Mouse (Mus musculus): Measurements from ENCODE around the gene Snx32. TPM values are rescaled to one million over a fixed set of nuclear protein-coding genes. Genes with fewer than 3 reads are reported as not detected.

Snx32 gene
- total and polyA plus RNA-seq, 2 experiments from 2014 or later: 68.1 to 77.7 TPM

- no peaks in the 10 kb centered on the region for H3K9me3 ChIP-seq (ENCODE audit: low read length)
- ATAC-seq: peak; percentile 93
- no peaks in the 10 kb centered on the region for H3K27me3 ChIP-seq (ENCODE audit: insufficient read depth, low read length)
- peaks cover 9% of the 10 kb centered on the region for H3K4me1 ChIP-seq (ENCODE audit: insufficient read depth)
- H3K4me3 ChIP-seq (ENCODE audit: low read depth, low read length): peak overlapping the region; percentile 2; the same call in 1 of the 2 replicates
- peak overlapping the region; percentile 51; the same call in 1 of the 2 replicates for H3K27ac ChIP-seq (ENCODE audit: low read depth, low read length)
- DNase-seq: peak; percentile 85
- no peak overlapping the region for H3K9ac ChIP-seq
- TF ChIP-seq CTCF (IDR thresholded peaks at IDR 0.05; ENCODE audit: low read depth): peak; percentile 95
- no peaks in the 10 kb centered on the region for H3K36me3 ChIP-seq (ENCODE audit: insufficient read depth)
- H3K4me2 ChIP-seq (ENCODE audit: low read depth): peak overlapping the region; percentile 33
- 10% methylated on average over 20 of the region's 20 CpGs for WGBS
Observed at GRCm38 (mm10) chr19:5529325-5530137, 19.2 kb upstream of the Snx32 start.

GRCm38 (mm10) chr19:5525204-5525603 is 14.9 kb upstream of the Snx32 start:
- Histone ChIP-seq H3K4me1 (ENCODE audit: insufficient read depth) (peaks cover 7% of the 10 kb centered on the region), H3K4me2 (ENCODE audit: low read depth) (no peak overlapping the region), H3K27me3 (ENCODE audit: insufficient read depth, low read length) (no peaks in the 10 kb centered on the region), H3K36me3 (ENCODE audit: insufficient read depth) (no peaks in the 10 kb centered on the region), H3K4me3 (ENCODE audit: low read depth, low read length) (no peak overlapping the region), H3K9ac (no peak overlapping the region), H3K9me3 (ENCODE audit: low read length) (no peaks in the 10 kb centered on the region), H3K27ac (ENCODE audit: low read depth, low read length) (no peak overlapping the region)
- WGBS: 76% methylated on average over 5 of the region's 5 CpGs
- no peak for TF ChIP-seq CTCF (IDR thresholded peaks at IDR 0.05; ENCODE audit: low read depth)
- no peak for DNase-seq
- no peak for ATAC-seq

GRCm38 (mm10) chr19:5518721-5519120 is 8.4 kb upstream of the Snx32 start:
- TF ChIP-seq CTCF (IDR thresholded peaks at IDR 0.05; ENCODE audit: low read depth): no peak
- Histone ChIP-seq H3K36me3 (ENCODE audit: insufficient read depth) (no peaks in the 10 kb centered on the region), H3K4me3 (ENCODE audit: low read depth, low read length) (no peak overlapping the region), H3K4me1 (ENCODE audit: insufficient read depth) (no peaks in the 10 kb centered on the region), H3K27ac (ENCODE audit: low read depth, low read length) (no peak overlapping the region), H3K4me2 (ENCODE audit: low read depth) (no peak overlapping the region), H3K27me3 (ENCODE audit: insufficient read depth, low read length) (no peaks in the 10 kb centered on the region), H3K9ac (no peak overlapping the region), H3K9me3 (ENCODE audit: low read length) (no peaks in the 10 kb centered on the region)
- 87% methylated on average over 3 of the region's 3 CpGs for WGBS
- no peak for ATAC-seq
- no peak for DNase-seq

GRCm38 (mm10) chr19:5516906-5517505 is 6.7 kb upstream of the Snx32 start:
- no peak overlapping the region for H3K9ac ChIP-seq
- no peak overlapping the region for H3K4me2 ChIP-seq (ENCODE audit: low read depth)
- WGBS: 77% methylated on average over 8 of the region's 8 CpGs
- no peaks in the 10 kb centered on the region for H3K27me3 ChIP-seq (ENCODE audit: insufficient read depth, low read length)
- no peaks in the 10 kb centered on the region for H3K36me3 ChIP-seq (ENCODE audit: insufficient read depth)
- DNase-seq (no peak), ATAC-seq (no peak)
- no peaks in the 10 kb centered on the region for H3K4me1 ChIP-seq (ENCODE audit: insufficient read depth)
- no peak overlapping the region for H3K27ac ChIP-seq (ENCODE audit: low read depth, low read length)
- H3K9me3 ChIP-seq (ENCODE audit: low read length): no peaks in the 10 kb centered on the region
- TF ChIP-seq CTCF (IDR thresholded peaks at IDR 0.05; ENCODE audit: low read depth): no peak
- H3K4me3 ChIP-seq (ENCODE audit: low read depth, low read length): no peak overlapping the region

GRCm38 (mm10) chr19:5515840-5516777 is 5.8 kb upstream of the Snx32 start:
- H3K27ac ChIP-seq (ENCODE audit: low read depth, low read length): no peak overlapping the region
- H3K9ac ChIP-seq: no peak overlapping the region
- H3K4me3 ChIP-seq (ENCODE audit: low read depth, low read length): no peak overlapping the region
- ATAC-seq (no peak), DNase-seq (no peak)
- 0 out of 2 replicates have a peak, but pooled peaks have one; percentile 10 for TF ChIP-seq CTCF (IDR thresholded peaks at IDR 0.05; ENCODE audit: low read depth)
- no peaks in the 10 kb centered on the region for H3K9me3 ChIP-seq (ENCODE audit: low read length)
- no peaks in the 10 kb centered on the region for H3K36me3 ChIP-seq (ENCODE audit: insufficient read depth)
- no peaks in the 10 kb centered on the region for H3K27me3 ChIP-seq (ENCODE audit: insufficient read depth, low read length)
- 75% methylated on average over 7 of the region's 7 CpGs for WGBS
- H3K4me1 ChIP-seq (ENCODE audit: insufficient read depth): peaks cover 3% of the 10 kb centered on the region
- H3K4me2 ChIP-seq (ENCODE audit: low read depth): no peak overlapping the region

GRCm38 (mm10) chr19:5513005-5513349 is 2.6 kb upstream of the Snx32 start:
- H3K4me2 ChIP-seq (ENCODE audit: low read depth): no peak overlapping the region
- H3K36me3 ChIP-seq (ENCODE audit: insufficient read depth): no peaks in the 10 kb centered on the region
- H3K27me3 ChIP-seq (ENCODE audit: insufficient read depth, low read length): no peaks in the 10 kb centered on the region
- H3K4me3 ChIP-seq (ENCODE audit: low read depth, low read length): no peak overlapping the region
- WGBS: 84% methylated on average over 3 of the region's 3 CpGs
- ATAC-seq (no peak), DNase-seq (no peak)
- no peaks in the 10 kb centered on the region for H3K9me3 ChIP-seq (ENCODE audit: low read length)
- no peak overlapping the region for H3K9ac ChIP-seq
- no peak for TF ChIP-seq CTCF (IDR thresholded peaks at IDR 0.05; ENCODE audit: low read depth)
- peaks cover 20% of the 10 kb centered on the region for H3K4me1 ChIP-seq (ENCODE audit: insufficient read depth)
- H3K27ac ChIP-seq (ENCODE audit: low read depth, low read length): no peak overlapping the region

Measured in forebrain, postnatal 0 days (tissue).